Mouse (Mus musculus): ENCODE data around the gene Syt1. TPM values are rescaled to one million over a fixed set of nuclear protein-coding genes. Genes with fewer than 3 reads are reported as not detected.

Syt1 gene
- total RNA-seq (2023), result not detected in 4 replicates

DNA sequence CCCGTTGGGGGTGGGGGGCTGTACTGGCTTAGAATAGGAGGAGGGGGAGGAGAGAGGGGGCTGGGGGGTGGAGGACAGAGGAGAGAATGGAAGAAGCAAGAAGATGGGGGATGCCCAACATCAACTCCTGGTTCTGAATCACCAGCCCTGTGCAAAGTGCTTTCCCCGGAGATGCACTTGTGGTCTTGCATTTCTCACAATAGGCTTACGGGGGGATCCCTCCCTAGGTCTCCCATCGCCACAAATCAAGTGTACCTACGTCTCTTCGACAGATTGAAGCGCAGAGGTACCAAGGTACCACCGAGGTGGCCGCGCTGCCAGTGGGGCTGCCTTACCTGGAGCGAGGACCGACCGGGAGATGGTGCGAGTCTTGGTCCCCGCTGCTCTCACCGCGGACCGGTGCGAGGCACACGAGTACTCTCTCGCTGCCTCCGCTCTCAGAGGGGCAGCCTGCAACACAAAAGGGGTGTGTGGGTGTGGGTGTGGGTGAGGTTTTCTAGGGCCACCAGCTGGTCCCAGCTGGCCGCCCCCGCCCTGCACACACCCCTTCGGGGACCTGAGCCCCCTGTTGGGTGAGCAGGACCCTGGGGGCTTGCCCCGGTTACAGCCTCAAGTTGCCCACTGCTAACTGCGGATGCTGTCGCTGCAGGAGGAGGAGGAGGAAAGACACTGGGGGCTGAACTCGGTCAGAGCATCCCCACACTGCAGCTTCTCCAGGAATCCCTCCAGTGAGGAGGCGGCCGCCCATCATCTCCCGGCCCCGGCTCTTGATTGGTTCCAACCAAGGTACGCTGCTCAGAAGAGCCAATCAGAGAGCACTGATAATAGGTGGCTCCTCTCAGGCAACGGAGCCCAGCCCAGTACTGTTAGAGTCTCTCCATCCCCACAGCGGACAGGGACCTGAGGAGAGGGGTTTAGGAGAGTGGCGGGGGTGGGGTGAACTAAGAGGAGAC is at the start of gene Syt1:
Syt1 (minus strand) TSS at position 742 of the 953 bp plus-strand sequence.

DNA sequence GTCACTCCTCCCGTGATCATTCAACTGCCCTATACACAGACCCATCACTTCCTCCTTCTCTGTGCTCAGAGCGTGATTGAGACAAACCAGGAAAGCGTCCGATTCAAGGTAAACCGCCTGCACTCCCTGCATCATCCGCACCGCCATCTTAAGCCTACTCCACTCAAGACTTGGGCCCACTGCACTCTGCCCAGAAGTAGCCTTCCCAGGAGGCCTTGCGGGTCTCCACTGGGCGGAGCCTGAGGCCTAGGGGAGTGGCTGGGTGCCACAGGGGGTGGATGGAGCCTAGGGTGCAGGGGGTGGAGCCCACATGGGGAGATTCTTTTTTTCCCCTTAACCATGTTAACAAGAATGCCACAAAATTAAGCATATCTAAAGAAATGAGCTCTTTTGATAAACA is 310.8 kb downstream of the Syt1 start, which contains the start of gene Gm5136:
Gm5136 (minus strand) TSS at position 215 of the 400 bp plus-strand sequence.

Data from B cell, adult 62 days (primary cell).